Mouse (Mus musculus): ENCODE measurements around the gene Olfm3. TPM values are rescaled to one million over a fixed set of nuclear protein-coding genes. Genes with fewer than 3 reads are reported as not detected.

Olfm3 gene
- total and polyA plus RNA-seq, 2 experiments from 2014 or later, result 8.6 to 22.6 TPM

- Histone ChIP-seq H3K9me3 (ENCODE audit: low read length) (no peaks in the 10 kb centered on the region), H3K4me2 (ENCODE audit: low read depth) (no peak overlapping the region), H3K4me3 (ENCODE audit: low read depth, low read length) (no peak overlapping the region), H3K4me1 (ENCODE audit: insufficient read depth) (no peaks in the 10 kb centered on the region), H3K27me3 (ENCODE audit: insufficient read depth, low read length) (no peaks in the 10 kb centered on the region), H3K36me3 (ENCODE audit: insufficient read depth) (no peaks in the 10 kb centered on the region), H3K9ac (no peak overlapping the region), H3K27ac (ENCODE audit: low read depth, low read length) (no peak overlapping the region)
- TF ChIP-seq CTCF (IDR thresholded peaks at IDR 0.05; ENCODE audit: low read depth), result no peak
- WGBS, result 30% methylated on average over 1 of the region's 1 CpGs
- ATAC-seq (no peak), DNase-seq (no peak)
Observed at GRCm38 (mm10) chr3:114972522-114972921, 68.6 kb downstream of the Olfm3 start.

GRCm38 (mm10) chr3:114990828-114991227 is 87.0 kb downstream of the Olfm3 start:
- TF ChIP-seq CTCF (IDR thresholded peaks at IDR 0.05; ENCODE audit: low read depth), result no peak
- Histone ChIP-seq H3K9ac (no peak overlapping the region), H3K36me3 (ENCODE audit: insufficient read depth) (no peaks in the 10 kb centered on the region), H3K27ac (ENCODE audit: low read depth, low read length) (no peak overlapping the region), H3K27me3 (ENCODE audit: insufficient read depth, low read length) (no peaks in the 10 kb centered on the region), H3K9me3 (ENCODE audit: low read length) (no peaks in the 10 kb centered on the region), H3K4me1 (ENCODE audit: insufficient read depth) (no peaks in the 10 kb centered on the region), H3K4me3 (ENCODE audit: low read depth, low read length) (no peak overlapping the region), H3K4me2 (ENCODE audit: low read depth) (no peak overlapping the region)
- DNase-seq, result no peak
- WGBS, result 93% methylated on average over 2 of the region's 2 CpGs
- ATAC-seq, result no peak

DNA sequence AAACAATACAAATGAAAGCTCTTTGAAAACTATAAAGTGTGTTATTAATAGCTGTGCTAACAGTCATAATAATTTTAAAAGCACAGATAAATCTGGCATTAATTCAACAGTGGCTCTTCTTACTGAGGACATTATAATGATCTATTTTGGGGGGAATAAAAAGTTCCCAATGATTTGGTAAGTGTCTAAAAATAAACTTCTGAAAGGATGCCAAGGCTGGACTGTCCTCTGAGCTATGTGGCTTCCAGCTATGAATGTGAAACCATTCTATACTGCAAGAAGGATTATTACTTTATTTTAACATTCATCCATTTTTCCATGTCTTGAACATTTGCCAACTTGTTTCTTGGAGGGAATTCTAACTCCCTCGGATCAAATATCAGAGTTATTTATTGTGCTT is 92.1 kb downstream of the Olfm3 start:
- Histone ChIP-seq H3K4me2 (ENCODE audit: low read depth) (no peak overlapping the region), H3K27me3 (ENCODE audit: insufficient read depth, low read length) (no peaks in the 10 kb centered on the region), H3K27ac (ENCODE audit: low read depth, low read length) (no peak overlapping the region), H3K9ac (no peak overlapping the region), H3K4me1 (ENCODE audit: insufficient read depth) (no peaks in the 10 kb centered on the region), H3K36me3 (ENCODE audit: insufficient read depth) (no peaks in the 10 kb centered on the region), H3K9me3 (ENCODE audit: low read length) (no peaks in the 10 kb centered on the region), H3K4me3 (ENCODE audit: low read depth, low read length) (no peak overlapping the region)
- TF ChIP-seq CTCF (IDR thresholded peaks at IDR 0.05; ENCODE audit: low read depth), result no peak
- WGBS, result 63% methylated on average over 1 of the region's 1 CpGs
- no peak for DNase-seq
- ATAC-seq, result no peak

GRCm38 (mm10) chr3:115027560-115027959 is 123.7 kb downstream of the Olfm3 start:
- TF ChIP-seq CTCF (IDR thresholded peaks at IDR 0.05; ENCODE audit: low read depth), result no peak
- Histone ChIP-seq H3K36me3 (ENCODE audit: insufficient read depth) (no peaks in the 10 kb centered on the region), H3K4me3 (ENCODE audit: low read depth, low read length) (no peak overlapping the region), H3K4me2 (ENCODE audit: low read depth) (no peak overlapping the region), H3K9ac (no peak overlapping the region), H3K4me1 (ENCODE audit: insufficient read depth) (no peaks in the 10 kb centered on the region), H3K27ac (ENCODE audit: low read depth, low read length) (no peak overlapping the region), H3K9me3 (ENCODE audit: low read length) (no peaks in the 10 kb centered on the region), H3K27me3 (ENCODE audit: insufficient read depth, low read length) (no peaks in the 10 kb centered on the region)
- ATAC-seq (no peak), DNase-seq (no peak)
- 79% methylated on average over 3 of the region's 3 CpGs for WGBS

DNA sequence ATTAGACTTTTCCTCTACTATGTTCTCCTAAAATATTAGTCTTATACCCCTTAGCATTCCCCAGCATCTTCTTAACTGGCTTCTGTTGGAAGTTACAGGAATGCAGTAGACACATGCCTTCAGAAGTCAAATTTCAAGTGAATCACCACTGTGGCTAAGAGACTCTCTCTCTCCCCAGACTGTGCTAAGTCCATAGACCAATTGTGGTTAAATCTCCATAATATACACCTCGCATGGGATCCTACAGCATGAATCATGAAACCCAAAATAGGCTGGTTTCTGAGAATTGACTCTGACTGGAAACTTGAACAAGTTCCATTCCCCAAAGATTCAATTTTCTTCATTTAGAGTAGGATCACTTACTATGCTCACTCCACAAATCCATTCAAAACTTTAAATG is 124.2 kb downstream of the Olfm3 start:
- no peak overlapping the region for H3K9ac ChIP-seq
- no peaks in the 10 kb centered on the region for H3K4me1 ChIP-seq (ENCODE audit: insufficient read depth)
- no peak overlapping the region for H3K4me3 ChIP-seq (ENCODE audit: low read depth, low read length)
- TF ChIP-seq CTCF (IDR thresholded peaks at IDR 0.05; ENCODE audit: low read depth), result no peak
- H3K9me3 ChIP-seq (ENCODE audit: low read length), result no peaks in the 10 kb centered on the region
- no peaks in the 10 kb centered on the region for H3K36me3 ChIP-seq (ENCODE audit: insufficient read depth)
- H3K27ac ChIP-seq (ENCODE audit: low read depth, low read length), result no peak overlapping the region
- no peaks in the 10 kb centered on the region for H3K27me3 ChIP-seq (ENCODE audit: insufficient read depth, low read length)
- ATAC-seq (peak; percentile 54; the same call in 1 of the 2 replicates), DNase-seq (peak; percentile 16)
- H3K4me2 ChIP-seq (ENCODE audit: low read depth), result no peak overlapping the region
- 63% methylated on average over 1 of the region's 1 CpGs for WGBS

DNA sequence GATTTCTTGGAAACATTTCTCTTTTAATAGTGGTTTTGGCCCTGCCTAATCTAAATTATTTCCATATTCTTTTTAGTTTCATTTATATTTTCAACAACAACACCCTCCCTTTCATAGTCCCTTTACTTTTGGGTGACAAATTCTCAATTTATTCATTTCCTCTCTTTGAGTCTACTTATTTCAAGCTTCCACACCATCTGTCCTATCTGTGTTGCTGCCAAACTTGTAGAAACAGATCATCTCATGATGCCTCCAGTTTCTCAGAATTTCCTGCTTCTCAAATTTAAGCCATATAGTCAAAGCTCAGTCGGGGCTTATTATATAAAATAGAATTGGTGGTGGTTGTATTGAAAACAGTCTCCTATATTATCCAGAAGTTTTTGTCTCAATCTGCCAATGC is 124.7 kb downstream of the Olfm3 start:
- H3K4me2 ChIP-seq (ENCODE audit: low read depth), result no peak overlapping the region
- H3K9me3 ChIP-seq (ENCODE audit: low read length), result no peaks in the 10 kb centered on the region
- no peak overlapping the region for H3K9ac ChIP-seq
- H3K27me3 ChIP-seq (ENCODE audit: insufficient read depth, low read length), result no peaks in the 10 kb centered on the region
- peak; percentile 78 for ATAC-seq
- no peak overlapping the region for H3K27ac ChIP-seq (ENCODE audit: low read depth, low read length)
- 52% methylated on average over 1 of the region's 1 CpGs for WGBS
- no peak for TF ChIP-seq CTCF (IDR thresholded peaks at IDR 0.05; ENCODE audit: low read depth)
- no peaks in the 10 kb centered on the region for H3K4me1 ChIP-seq (ENCODE audit: insufficient read depth)
- peak; percentile 54 for DNase-seq
- H3K4me3 ChIP-seq (ENCODE audit: low read depth, low read length), result no peak overlapping the region
- H3K36me3 ChIP-seq (ENCODE audit: insufficient read depth), result no peaks in the 10 kb centered on the region

DNA sequence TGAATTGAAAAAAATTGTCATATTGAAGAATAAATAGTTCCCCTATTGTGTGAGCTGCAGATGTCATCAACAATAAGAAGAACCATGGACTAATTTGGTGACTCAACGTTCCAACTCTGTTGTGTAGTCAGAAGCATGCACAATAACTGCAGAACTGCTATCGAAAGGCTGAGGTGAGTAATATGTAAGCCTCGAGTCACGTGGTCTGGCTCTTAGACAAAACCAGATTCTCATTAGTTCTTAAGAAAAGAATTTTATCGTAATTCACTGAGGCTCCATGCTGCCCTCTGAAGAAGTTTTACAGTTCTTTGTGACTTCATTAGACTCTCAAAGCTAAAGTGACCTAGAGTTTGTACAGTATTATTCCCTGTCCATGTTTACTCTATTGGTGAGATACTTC is 145.2 kb downstream of the Olfm3 start:
- WGBS, result 79% methylated on average over 5 of the region's 5 CpGs
- TF ChIP-seq CTCF (IDR thresholded peaks at IDR 0.05; ENCODE audit: low read depth), result no peak
- Histone ChIP-seq H3K36me3 (ENCODE audit: insufficient read depth) (no peaks in the 10 kb centered on the region), H3K27me3 (ENCODE audit: insufficient read depth, low read length) (no peaks in the 10 kb centered on the region), H3K4me3 (ENCODE audit: low read depth, low read length) (no peak overlapping the region), H3K27ac (ENCODE audit: low read depth, low read length) (no peak overlapping the region), H3K9ac (no peak overlapping the region), H3K4me2 (ENCODE audit: low read depth) (no peak overlapping the region), H3K4me1 (ENCODE audit: insufficient read depth) (no peaks in the 10 kb centered on the region), H3K9me3 (ENCODE audit: low read length) (no peaks in the 10 kb centered on the region)
- DNase-seq (no peak), ATAC-seq (no peak)

DNA sequence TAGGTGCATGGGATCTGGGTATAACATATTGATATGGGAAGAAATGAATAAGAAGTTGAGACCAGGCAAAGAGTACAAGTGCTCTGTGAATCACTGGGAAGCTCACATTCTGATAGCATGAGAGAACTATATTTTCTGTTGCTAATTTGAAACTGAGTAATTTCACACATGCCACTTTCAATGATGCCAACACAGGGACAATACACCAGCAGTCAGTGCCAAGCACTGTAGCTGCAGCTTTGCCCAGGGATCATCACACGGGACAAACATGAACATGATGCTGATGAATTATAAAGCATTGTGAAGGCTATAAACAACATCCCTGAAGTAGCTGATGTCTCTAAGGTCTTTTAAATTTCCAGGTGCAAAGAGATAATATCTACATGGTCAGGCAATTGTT is 161.0 kb downstream of the Olfm3 start:
- Histone ChIP-seq H3K27me3 (ENCODE audit: insufficient read depth, low read length) (no peaks in the 10 kb centered on the region), H3K27ac (ENCODE audit: low read depth, low read length) (no peak overlapping the region), H3K9ac (no peak overlapping the region), H3K4me3 (ENCODE audit: low read depth, low read length) (no peak overlapping the region), H3K9me3 (ENCODE audit: low read length) (no peaks in the 10 kb centered on the region), H3K4me2 (ENCODE audit: low read depth) (no peak overlapping the region), H3K36me3 (ENCODE audit: insufficient read depth) (no peaks in the 10 kb centered on the region), H3K4me1 (ENCODE audit: insufficient read depth) (no peaks in the 10 kb centered on the region)
- 61% methylated on average over 1 of the region's 1 CpGs for whole genome bisulfite sequencing
- ATAC-seq, result no peak
- no peak for DNase-seq
- TF ChIP-seq CTCF (IDR thresholded peaks at IDR 0.05; ENCODE audit: low read depth), result no peak

Data from forebrain, postnatal 0 days (tissue).